Mouse (Mus musculus): ENCODE data around the gene Fgf7. TPM values are rescaled to one million over a fixed set of nuclear protein-coding genes. Genes with fewer than 3 reads are reported as not detected.

Gene Fgf7
- polyA plus RNA-seq, 1 experiment from 2014 or later, result 1.1 TPM

DNA sequence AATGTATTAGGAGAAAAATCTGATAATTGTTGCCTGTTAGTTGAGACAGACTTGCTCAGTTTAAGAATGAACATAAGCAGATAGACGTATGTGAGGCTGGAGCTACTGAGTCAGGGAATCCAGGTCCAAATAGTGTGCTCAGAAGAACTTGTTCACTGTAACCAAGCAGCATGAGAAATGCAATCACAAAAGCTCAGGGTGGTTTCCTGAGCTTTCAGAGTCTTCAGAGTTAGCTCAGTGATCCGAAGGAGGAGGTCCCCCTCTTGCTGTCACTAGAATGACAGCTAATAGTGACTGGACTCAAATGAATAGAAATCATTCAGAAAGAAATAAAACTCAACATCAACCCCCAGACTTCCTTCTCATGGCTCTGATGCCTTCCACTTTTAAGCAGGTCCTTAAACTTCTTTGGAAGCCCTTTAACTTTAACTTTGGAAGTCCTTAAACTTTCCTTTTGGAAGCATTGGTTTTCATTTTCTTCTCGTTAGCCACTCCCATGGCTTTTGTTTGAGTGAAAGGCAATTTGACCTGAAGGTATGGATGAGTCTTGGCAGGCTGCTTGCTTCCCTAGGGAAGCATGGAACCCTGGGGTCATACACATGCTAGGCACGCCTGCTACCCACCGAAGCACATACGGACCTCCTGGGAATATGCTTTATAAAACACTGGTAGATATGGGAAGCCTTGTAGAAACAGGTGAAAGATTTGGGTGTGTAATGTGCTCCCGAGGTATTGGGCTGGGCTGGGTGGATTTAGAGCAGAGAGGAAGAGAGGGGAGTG is 4.0 kb downstream of the Fgf7 start:
- Histone ChIP-seq H3K4me2 (no peak overlapping the region), H3K27ac (no peak overlapping the region), H3K27me3 (no peaks in the 10 kb centered on the region), H3K9me3 (no peaks in the 10 kb centered on the region), H3K4me1 (peaks cover 9% of the 10 kb centered on the region), H3K4me3 (replicated peaks) (no peak overlapping the region), H3K36me3 (replicated peaks) (no peaks in the 10 kb centered on the region), H3K9ac (no peak overlapping the region)
- 55% methylated on average over 7 of the region's 7 CpGs for WGBS
- no peak for ATAC-seq (ENCODE audit: low FRiP score)

DNA sequence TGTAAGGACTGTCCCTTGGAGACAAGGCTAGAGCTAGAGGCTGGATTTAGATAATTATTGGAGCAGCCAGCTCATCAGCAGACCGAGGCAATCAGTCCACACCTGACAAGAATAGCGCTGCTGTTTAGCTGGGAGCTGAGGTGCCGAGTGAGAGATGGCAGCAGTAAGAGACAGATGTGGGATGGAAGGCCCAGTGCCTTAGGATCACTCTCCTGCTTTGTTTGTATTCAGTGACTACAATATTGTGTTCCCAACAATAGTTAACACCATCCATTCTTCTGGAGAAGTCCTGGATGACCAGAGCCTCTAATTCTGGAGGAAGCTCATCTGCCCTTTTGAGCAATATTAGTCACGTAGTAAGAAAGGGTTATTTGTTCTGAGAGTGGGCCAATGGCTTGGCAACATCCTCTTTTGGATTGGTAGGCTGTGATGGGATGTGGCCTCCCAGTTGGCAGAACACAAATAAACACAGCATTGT is 5.0 kb downstream of the Fgf7 start:
- 81% methylated on average over 4 of the region's 4 CpGs for WGBS
- no peaks in the 10 kb centered on the region for H3K9me3 ChIP-seq
- no peak for ATAC-seq (ENCODE audit: low FRiP score)
- H3K9ac ChIP-seq, result no peak overlapping the region
- H3K4me2 ChIP-seq, result no peak overlapping the region
- H3K27me3 ChIP-seq, result no peaks in the 10 kb centered on the region
- H3K4me1 ChIP-seq, result peaks cover 12% of the 10 kb centered on the region
- no peak overlapping the region for H3K27ac ChIP-seq
- no peak overlapping the region for H3K4me3 ChIP-seq (replicated peaks)
- no peaks in the 10 kb centered on the region for H3K36me3 ChIP-seq (replicated peaks)

DNA sequence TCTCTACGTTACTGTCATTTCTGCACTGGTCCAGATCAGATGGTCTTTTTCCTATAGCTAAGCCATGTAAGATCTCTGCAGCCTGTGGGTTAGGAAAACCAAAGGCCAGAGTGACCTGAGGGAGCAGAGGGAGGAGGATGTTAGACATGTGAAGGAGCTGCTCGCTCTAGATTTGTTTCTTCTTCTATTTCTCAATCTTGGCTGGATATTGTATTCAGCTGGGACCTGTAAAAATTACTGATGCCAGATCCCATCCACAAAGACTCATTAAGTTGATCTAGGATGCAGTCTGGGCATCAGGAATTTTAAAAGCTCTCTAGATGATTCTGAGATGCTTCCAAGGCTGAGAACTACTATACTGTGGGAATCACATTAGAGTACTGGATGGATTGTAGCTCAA is 6.2 kb downstream of the Fgf7 start:
- ATAC-seq (ENCODE audit: low FRiP score), result no peak
- WGBS, result 87% methylated on average over 2 of the region's 2 CpGs
- H3K9ac ChIP-seq, result no peak overlapping the region

DNA sequence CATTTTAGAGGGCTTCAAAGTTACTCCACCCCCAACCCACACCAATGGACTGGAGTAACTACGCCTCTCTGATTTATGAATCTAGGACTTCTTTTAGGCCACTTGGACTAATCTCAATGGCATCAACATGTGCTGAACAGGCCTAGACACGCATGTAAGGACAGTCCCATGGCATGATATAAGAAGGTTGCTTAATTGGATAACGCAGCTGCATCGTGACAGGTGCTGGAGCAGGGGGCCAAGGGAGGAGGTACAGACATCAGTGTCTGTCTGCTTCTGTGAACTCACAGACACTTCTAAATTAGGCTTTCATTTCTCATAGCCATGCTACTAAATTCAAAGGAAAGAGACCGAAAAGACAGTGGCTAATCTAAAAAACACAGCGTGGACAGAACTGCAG is 6.8 kb downstream of the Fgf7 start:
- H3K36me3 ChIP-seq (replicated peaks), result no peaks in the 10 kb centered on the region
- no peak overlapping the region for H3K4me2 ChIP-seq
- no peak overlapping the region for H3K27ac ChIP-seq
- no peaks in the 10 kb centered on the region for H3K27me3 ChIP-seq
- H3K4me3 ChIP-seq (replicated peaks), result no peak overlapping the region
- WGBS, result 91% methylated on average over 6 of the region's 6 CpGs
- peaks cover 16% of the 10 kb centered on the region for H3K4me1 ChIP-seq
- H3K9me3 ChIP-seq, result no peaks in the 10 kb centered on the region
- no peak overlapping the region for H3K9ac ChIP-seq
- ATAC-seq (ENCODE audit: low FRiP score), result no peak

More for the DNA sequence above, 6.2 kb downstream of the Fgf7 start:
- Histone ChIP-seq H3K36me3 (replicated peaks) (no peaks in the 10 kb centered on the region), H3K9me3 (no peaks in the 10 kb centered on the region), H3K4me2 (no peak overlapping the region), H3K27me3 (no peaks in the 10 kb centered on the region), H3K27ac (no peak overlapping the region), H3K4me1 (peaks cover 16% of the 10 kb centered on the region), H3K4me3 (replicated peaks) (no peak overlapping the region)

DNA sequence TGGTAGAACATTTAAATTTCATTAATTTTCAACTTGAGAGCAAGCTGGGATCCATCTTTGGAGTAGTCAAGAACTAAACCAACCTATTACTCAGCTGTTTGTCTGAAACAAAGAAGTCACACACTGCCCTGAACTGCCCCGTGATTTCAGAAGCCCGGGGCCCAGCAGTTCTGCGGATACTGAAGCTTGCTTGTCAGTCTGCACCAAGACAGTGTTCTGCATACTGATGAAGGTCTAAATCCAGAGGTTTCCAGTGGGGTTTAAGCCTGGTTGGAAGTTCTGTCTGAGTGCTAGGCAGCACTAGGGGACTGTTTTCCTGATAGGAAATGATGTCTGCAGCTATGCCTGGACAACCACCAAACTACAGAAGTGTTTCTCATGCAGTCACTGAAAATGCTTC is 8.2 kb downstream of the Fgf7 start:
- peak; percentile 55; the same call in 1 of the 2 replicates for ATAC-seq (ENCODE audit: low FRiP score)
- Histone ChIP-seq H3K9ac (no peak overlapping the region), H3K9me3 (no peaks in the 10 kb centered on the region), H3K4me3 (replicated peaks) (no peak overlapping the region), H3K27ac (no peak overlapping the region), H3K36me3 (replicated peaks) (no peaks in the 10 kb centered on the region), H3K4me2 (no peak overlapping the region), H3K4me1 (peaks cover 16% of the 10 kb centered on the region), H3K27me3 (no peaks in the 10 kb centered on the region)
- WGBS, result 27% methylated on average over 3 of the region's 3 CpGs

DNA sequence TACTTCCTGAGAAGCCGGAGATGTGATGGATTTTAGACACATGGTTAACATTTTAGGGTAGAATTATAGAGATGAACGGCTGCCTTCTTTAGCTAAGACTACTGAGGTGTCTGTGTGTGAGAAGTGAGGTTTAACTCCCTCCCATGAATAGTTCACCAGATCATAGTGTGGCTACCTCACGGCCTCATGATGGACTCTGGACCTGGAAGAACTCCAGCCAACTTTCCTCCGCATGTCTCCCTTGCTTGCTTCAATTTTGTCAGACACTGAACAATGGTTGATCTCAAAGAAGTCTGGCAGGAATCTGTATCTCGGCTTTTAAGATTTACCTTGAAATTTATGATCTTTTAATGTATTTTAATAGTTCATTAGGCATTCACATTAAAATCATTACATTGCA is 11.2 kb downstream of the Fgf7 start:
- no peak overlapping the region for H3K4me2 ChIP-seq
- H3K4me3 ChIP-seq (replicated peaks), result no peak overlapping the region
- H3K9me3 ChIP-seq, result no peaks in the 10 kb centered on the region
- H3K27ac ChIP-seq, result no peak overlapping the region
- no peak for ATAC-seq (ENCODE audit: low FRiP score)
- H3K36me3 ChIP-seq (replicated peaks), result no peaks in the 10 kb centered on the region
- no peak overlapping the region for H3K9ac ChIP-seq
- H3K4me1 ChIP-seq, result peaks cover 16% of the 10 kb centered on the region
- H3K27me3 ChIP-seq, result no peaks in the 10 kb centered on the region
- WGBS, result 91% methylated on average over 5 of the region's 5 CpGs

DNA sequence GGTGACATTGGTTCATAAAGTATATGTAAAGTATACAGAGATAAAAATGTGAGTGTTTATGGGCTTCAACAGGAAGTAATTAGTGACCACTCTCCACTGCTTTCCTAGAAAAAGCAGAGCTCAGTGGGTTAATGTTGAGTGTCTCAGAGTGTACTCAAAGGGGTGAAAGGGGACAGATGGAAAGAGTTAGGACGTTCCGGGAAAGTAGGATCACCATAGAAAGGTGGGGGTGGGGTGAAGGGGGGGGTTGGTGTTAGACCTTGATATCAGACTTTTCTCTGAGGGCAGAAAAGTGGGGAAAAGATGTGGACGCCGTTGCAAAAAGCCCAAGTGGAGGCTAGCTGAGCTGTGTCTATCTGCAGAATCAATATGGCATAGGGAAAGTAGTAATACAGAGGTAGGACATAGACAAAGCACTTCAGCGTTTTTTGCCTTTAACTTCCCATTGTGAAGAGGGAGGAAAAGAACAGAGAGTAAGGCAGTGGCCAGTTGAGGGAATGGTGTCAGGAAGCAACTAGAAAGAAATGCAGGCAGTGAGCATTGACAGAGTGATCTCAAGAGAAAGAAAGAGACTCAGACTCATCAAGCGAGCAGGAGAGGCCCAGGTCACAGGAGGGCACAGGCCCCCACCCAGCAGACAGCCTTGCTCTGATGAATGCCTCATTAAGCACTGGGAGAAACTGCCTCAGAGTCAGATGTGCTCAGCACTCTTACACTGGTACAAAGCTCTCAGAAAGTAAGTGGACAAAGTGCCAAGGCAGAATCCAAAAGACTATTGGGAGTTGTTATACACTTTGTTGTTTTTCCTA is 18.5 kb downstream of the Fgf7 start:
- Histone ChIP-seq H3K27me3 (no peaks in the 10 kb centered on the region), H3K9ac (no peak overlapping the region), H3K36me3 (replicated peaks) (no peaks in the 10 kb centered on the region), H3K4me2 (no peak overlapping the region), H3K4me1 (peaks cover 4% of the 10 kb centered on the region; the same call in 1 of the 2 replicates), H3K27ac (no peak overlapping the region), H3K9me3 (no peaks in the 10 kb centered on the region), H3K4me3 (replicated peaks) (no peak overlapping the region)
- WGBS, result 41% methylated on average over 6 of the region's 6 CpGs
- ATAC-seq (ENCODE audit: low FRiP score), result 0 out of 2 replicates have a peak, but pooled peaks have one; percentile 63

DNA sequence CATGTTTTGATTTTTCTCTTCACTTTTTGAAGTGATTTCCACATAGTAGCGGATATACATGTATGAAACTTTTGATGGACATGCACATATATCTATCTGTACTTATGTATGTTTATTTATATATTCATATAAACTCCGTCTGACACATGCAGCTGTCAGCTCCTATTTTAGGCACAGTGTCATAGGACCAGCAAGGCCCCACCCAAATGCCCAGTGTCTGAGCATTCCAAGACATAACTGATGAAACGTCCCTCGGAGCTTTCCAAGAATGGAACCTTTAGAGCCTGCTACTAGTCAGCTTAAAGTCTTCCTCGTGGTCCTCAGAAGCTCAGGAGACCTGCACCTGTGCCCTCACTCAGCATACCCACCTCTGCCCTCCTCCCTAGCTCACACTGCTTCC is 19.2 kb downstream of the Fgf7 start:
- no peak overlapping the region for H3K4me2 ChIP-seq
- no peak for ATAC-seq (ENCODE audit: low FRiP score)
- no peak overlapping the region for H3K9ac ChIP-seq
- H3K27ac ChIP-seq, result no peak overlapping the region
- no peaks in the 10 kb centered on the region for H3K36me3 ChIP-seq (replicated peaks)
- no peaks in the 10 kb centered on the region for H3K9me3 ChIP-seq
- H3K4me3 ChIP-seq (replicated peaks), result no peak overlapping the region
- no peaks in the 10 kb centered on the region for H3K27me3 ChIP-seq
- H3K4me1 ChIP-seq, result peaks cover 4% of the 10 kb centered on the region; the same call in 1 of the 2 replicates
- 68% methylated on average over 5 of the region's 5 CpGs for WGBS

DNA sequence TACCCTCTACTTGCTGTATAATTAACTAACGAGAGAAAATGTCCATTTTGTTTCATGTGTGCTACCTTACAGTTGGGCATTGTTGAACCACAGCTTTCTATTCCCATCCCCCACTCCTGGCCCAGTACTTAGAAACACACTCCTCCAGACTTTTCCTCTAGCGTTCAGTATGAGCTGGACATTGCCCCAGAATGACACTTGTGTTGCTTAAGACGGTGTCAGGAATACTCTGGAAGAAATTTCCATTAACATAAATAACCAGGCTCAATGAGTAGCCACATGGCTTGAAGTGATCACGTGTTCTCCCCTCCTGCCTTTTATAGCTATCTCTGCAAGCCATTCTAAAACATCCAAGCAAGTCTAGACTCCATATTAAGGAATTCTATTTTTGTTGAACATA is 26.1 kb downstream of the Fgf7 start:
- WGBS, result 33% methylated on average over 4 of the region's 4 CpGs
- H3K4me3 ChIP-seq (replicated peaks), result no peak overlapping the region
- peaks cover 12% of the 10 kb centered on the region; the same call in 1 of the 2 replicates for H3K4me1 ChIP-seq
- no peak overlapping the region for H3K9ac ChIP-seq
- no peaks in the 10 kb centered on the region for H3K27me3 ChIP-seq
- H3K36me3 ChIP-seq (replicated peaks), result no peaks in the 10 kb centered on the region
- no peak overlapping the region for H3K4me2 ChIP-seq
- peak; percentile 65 for ATAC-seq (ENCODE audit: low FRiP score)
- H3K27ac ChIP-seq, result peak overlapping the region; percentile 9; the same call in 1 of the 2 replicates
- no peaks in the 10 kb centered on the region for H3K9me3 ChIP-seq

DNA sequence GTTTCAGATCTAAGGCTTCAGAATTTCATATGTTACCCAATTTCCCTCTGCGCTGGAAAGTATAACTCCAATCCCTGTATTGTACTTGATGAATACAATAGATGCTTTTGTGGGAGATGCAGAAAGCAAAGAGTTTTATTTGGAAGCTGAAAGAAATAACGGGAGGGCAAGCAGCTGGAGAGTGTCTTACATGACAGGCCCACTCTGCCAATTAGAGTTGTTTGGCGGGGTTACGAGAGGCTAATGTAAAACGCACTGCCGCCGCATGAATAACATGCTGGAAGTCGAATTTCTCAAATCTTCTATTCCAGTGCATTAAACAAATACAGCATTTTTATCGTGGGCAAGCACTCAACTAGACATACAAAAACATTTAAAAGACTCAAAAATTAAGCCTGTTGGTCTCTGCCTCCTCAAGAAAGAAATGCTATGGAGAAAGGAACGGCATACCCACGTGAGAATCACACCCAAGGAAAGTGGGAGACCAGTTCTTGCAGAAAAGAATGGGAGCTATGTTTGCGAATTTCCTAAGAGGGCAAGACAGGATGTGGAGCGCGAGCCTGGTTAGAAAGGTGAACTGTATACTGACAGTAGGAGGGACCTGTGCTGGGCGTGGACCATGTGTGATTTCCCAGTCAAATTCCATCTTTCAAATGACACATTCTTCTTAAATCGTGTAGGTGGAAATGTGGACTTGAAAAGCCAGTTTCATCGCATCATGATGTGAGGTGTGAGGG is 26.7 kb downstream of the Fgf7 start:
- Histone ChIP-seq H3K36me3 (replicated peaks) (no peaks in the 10 kb centered on the region), H3K4me3 (replicated peaks) (no peak overlapping the region), H3K27me3 (no peaks in the 10 kb centered on the region), H3K4me2 (0 out of 2 replicates have a peak overlapping the region, but pooled peaks have one; percentile 1), H3K4me1 (peaks cover 12% of the 10 kb centered on the region; the same call in 1 of the 2 replicates), H3K27ac (peak overlapping the region; percentile 56; the same call in 1 of the 2 replicates), H3K9me3 (no peaks in the 10 kb centered on the region), H3K9ac (no peak overlapping the region)
- peak; percentile 72; the same call in 1 of the 2 replicates for ATAC-seq (ENCODE audit: low FRiP score)
- 46% methylated on average over 17 of the region's 17 CpGs for WGBS

DNA sequence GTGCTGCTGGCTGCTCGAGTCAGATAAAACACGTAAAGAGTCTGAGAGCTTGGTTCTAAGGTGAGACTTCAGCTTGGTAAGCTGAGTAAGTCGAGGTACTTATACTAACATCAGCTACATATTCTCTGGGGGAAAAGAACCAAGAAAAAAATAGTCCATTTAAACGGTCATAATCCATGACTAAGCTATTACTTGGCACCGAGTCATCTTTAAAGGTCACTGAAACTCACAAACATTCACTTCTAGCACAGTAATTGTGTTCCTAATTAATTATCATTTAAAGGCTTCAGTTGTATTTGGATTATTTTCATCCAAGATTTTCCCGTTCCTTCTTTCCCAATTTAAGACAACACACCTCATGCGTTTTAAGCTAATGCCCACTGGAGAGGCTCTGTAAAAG is 28.4 kb downstream of the Fgf7 start:
- no peaks in the 10 kb centered on the region for H3K9me3 ChIP-seq
- H3K4me3 ChIP-seq (replicated peaks), result no peak overlapping the region
- WGBS, result 83% methylated on average over 7 of the region's 7 CpGs
- ATAC-seq (ENCODE audit: low FRiP score), result no peak
- no peaks in the 10 kb centered on the region for H3K36me3 ChIP-seq (replicated peaks)
- no peak overlapping the region for H3K9ac ChIP-seq
- H3K27me3 ChIP-seq, result no peaks in the 10 kb centered on the region
- no peak overlapping the region for H3K4me2 ChIP-seq
- H3K27ac ChIP-seq, result no peak overlapping the region
- H3K4me1 ChIP-seq, result peaks cover 12% of the 10 kb centered on the region; the same call in 1 of the 2 replicates

DNA sequence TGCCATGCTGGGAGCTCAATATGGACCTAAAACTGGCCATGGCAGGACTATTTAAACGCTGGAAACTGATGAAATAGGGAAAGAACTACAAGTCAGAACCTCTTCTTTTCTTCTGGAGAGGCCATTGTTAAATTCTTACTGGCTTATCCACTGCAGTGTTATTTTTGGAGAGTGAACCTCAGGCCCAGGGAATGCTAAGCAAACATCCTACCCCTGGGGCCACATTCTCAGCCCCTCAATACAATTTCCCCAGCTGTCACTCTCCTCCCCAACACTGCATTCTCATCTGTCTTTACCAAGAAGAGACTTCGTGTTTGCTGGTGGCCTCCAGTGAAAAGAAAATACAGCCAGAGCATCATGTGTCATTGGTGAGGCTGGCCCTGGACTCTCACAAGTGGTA is 30.4 kb downstream of the Fgf7 start:
- no peaks in the 10 kb centered on the region for H3K27me3 ChIP-seq
- no peak overlapping the region for H3K9ac ChIP-seq
- 50% methylated on average over 2 of the region's 2 CpGs for WGBS
- H3K4me3 ChIP-seq (replicated peaks), result no peak overlapping the region
- no peak overlapping the region for H3K27ac ChIP-seq
- no peaks in the 10 kb centered on the region for H3K36me3 ChIP-seq (replicated peaks)
- no peak for ATAC-seq (ENCODE audit: low FRiP score)
- peaks cover 12% of the 10 kb centered on the region; the same call in 1 of the 2 replicates for H3K4me1 ChIP-seq
- H3K9me3 ChIP-seq, result no peaks in the 10 kb centered on the region
- H3K4me2 ChIP-seq, result no peak overlapping the region
